Mouse (Mus musculus): ENCODE data around the gene A630095N17Rik. TPM values are rescaled to one million over a fixed set of nuclear protein-coding genes. Genes with fewer than 3 reads are reported as not detected.

Gene A630095N17Rik
- polyA plus RNA-seq, 1 experiment, result not detected

DNA sequence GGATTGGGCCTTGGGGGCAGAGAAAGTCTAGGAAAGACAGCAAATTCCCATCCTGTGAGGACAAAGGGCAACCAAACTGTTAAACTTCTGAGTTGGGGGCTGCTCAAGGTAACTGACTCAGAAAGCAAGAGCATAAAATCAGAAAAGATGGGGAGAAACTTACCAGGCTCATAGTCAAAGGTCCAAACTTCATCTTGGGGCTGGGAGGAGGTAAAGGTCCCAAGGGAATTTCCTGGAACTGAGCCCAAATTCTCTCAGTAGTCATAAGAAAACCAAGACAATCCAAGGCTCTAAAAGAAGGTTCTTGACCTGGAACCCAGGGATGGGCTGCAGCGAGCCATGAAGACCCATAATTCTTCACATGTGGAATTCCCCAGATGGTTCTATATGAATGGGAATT lies 30.7 kb downstream of the A630095N17Rik start:
- no peak overlapping the region for H3K4me3 ChIP-seq (ENCODE audit: insufficient read depth, low read length)
- no peak overlapping the region for H3K27ac ChIP-seq (ENCODE audit: insufficient read depth, low read depth, low read length)
- H3K4me1 ChIP-seq (ENCODE audit: control insufficient read depth, insufficient read depth, low read length), result no peaks in the 10 kb centered on the region
- TF ChIP-seq POLR2A (IDR thresholded peaks at IDR 0.05; ENCODE audit: borderline replicate concordance, low read depth, low read length), result no peak
- no peak for TF ChIP-seq CTCF (IDR thresholded peaks at IDR 0.05; ENCODE audit: low read depth, low read length)

DNA sequence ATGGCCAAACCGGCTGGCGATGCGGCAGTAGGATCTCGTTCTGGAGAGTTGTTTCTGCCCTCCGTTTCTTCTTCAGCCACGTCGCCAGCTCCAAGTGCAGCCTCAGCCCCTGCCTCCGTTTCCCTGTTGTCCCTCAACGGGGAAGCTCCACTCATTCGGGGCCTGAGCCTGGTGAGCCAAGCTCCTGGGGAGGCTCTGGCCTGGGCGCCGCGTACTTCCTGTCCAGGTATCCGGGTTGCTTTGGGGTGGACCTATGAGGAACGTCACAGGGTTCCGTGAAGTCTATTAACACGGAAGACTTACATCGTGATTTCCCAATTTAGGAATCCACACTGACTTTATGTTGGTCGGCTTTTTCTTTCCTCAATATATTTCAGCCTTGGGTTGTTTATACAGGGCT lies 39.5 kb downstream of the A630095N17Rik start:
- Histone ChIP-seq H3K4me3 (ENCODE audit: insufficient read depth, low read length) (peak overlapping the region; percentile 90), H3K4me1 (ENCODE audit: control insufficient read depth, insufficient read depth, low read length) (peaks cover 29% of the 10 kb centered on the region), H3K27ac (ENCODE audit: insufficient read depth, low read depth, low read length) (peak overlapping the region; percentile 89)
- TF ChIP-seq CTCF (IDR thresholded peaks at IDR 0.05; ENCODE audit: low read depth, low read length), result no peak
- TF ChIP-seq POLR2A (IDR thresholded peaks at IDR 0.05; ENCODE audit: borderline replicate concordance, low read depth, low read length), result no peak

DNA sequence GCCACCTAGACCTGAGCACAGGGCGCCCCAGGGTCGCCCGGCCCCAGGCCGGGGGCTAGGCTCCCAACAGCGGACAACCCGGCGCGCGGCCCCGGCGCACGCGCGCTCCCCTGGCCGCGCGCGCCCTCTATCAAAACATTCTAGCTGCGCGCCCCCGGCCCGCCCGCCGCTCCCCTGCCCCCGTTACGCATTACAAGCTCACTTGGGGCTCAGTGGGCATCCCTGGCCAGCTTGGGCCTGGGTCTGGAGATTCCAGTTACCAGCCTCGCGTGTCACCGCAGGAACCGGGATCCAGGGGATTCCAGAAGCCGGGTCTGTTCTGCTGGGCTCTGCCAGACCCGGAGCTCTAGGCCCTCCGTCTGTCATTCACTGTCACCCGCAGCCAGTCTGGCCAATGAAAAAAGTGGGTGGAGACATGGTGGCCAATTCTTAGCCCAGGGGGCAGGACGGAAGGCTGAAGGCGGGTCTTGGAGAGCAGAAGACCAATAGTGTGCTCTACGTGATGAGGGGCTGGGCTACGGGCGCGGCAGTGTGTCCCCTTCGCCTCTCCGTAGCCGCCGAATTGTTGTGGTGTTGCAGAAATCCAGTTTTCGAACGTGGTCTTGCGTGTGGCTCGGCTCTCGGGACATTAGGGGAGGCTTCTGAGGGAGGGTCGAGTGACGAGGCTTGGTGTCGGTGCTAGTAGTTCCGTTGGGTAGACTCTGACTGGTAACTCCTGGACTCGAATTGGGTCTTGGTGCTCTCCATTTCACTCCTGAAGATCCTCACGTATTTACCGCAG lies 40.1 kb downstream of the A630095N17Rik start, which contains the start of the genes Ankzf1 and Atg9a:
Gene Ankzf1, plus strand, starts transcription at position 530 of the 781 bp plus-strand sequence.
Gene Atg9a, minus strand, starts transcription at position 575 of the 781 bp plus-strand sequence.
- no peak for TF ChIP-seq CTCF (IDR thresholded peaks at IDR 0.05; ENCODE audit: low read depth, low read length)
- TF ChIP-seq POLR2A (IDR thresholded peaks at IDR 0.05; ENCODE audit: borderline replicate concordance, low read depth, low read length), result peak; percentile 79; the same call in 1 of the 2 replicates
- peaks cover 32% of the 10 kb centered on the region for H3K4me1 ChIP-seq (ENCODE audit: control insufficient read depth, insufficient read depth, low read length)

DNA sequence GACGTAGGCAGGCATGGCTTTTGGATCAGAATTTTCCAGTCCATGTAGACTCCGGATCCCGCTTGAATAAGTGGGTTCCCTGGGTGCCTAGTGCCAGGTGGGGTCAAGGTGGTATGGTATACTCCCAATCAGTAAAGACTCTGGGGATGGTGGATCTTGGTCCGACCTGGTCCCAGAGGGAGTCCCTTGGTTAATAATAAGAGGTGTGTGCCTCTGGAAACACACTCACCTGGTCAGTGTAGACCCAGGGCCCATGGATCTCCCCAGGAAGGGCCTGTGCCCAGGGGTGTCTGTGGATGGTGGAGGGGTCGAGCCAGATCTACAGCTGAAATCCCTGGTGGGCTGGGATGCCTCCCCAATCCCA lies 40.7 kb downstream of the A630095N17Rik start:
- peaks cover 32% of the 10 kb centered on the region for H3K4me1 ChIP-seq (ENCODE audit: control insufficient read depth, insufficient read depth, low read length)
- TF ChIP-seq CTCF (IDR thresholded peaks at IDR 0.05; ENCODE audit: low read depth, low read length) (no peak), POLR2A (IDR thresholded peaks at IDR 0.05; ENCODE audit: borderline replicate concordance, low read depth, low read length) (no peak)
- H3K4me3 ChIP-seq (ENCODE audit: insufficient read depth, low read length), result peak overlapping the region; percentile 76
- H3K27ac ChIP-seq (ENCODE audit: insufficient read depth, low read depth, low read length), result no peak overlapping the region

More for the DNA sequence above, 40.1 kb downstream of the A630095N17Rik start, which contains the start of the genes Ankzf1 and Atg9a:
- peak within 1 kb of the TSS; percentile 90 for H3K4me3 ChIP-seq (ENCODE audit: insufficient read depth, low read length)
- H3K27ac ChIP-seq (ENCODE audit: insufficient read depth, low read depth, low read length), result peak within 1 kb of the TSS; percentile 89

DNA sequence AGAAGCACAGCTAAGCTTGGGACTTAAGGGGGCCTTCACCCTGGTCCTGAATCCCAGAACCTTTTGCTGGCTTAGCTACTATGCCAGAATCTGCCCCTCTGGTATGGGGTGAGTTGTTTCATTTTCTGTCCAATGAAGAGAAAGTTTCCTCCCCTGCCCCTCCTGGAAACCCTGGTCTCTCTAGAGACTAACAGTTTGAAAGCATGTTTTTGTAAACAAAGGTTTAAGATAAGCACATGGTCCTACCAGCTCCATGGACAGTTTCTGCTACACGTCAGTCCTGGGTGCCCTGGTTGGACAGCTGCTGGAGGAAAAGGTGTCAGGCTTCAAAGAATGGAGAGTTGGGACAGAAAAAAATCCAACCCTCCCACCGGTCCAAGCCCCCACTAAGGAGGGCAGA lies 41.3 kb downstream of the A630095N17Rik start:
- H3K4me3 ChIP-seq (ENCODE audit: insufficient read depth, low read length), result no peak overlapping the region
- TF ChIP-seq CTCF (IDR thresholded peaks at IDR 0.05; ENCODE audit: low read depth, low read length) (no peak), POLR2A (IDR thresholded peaks at IDR 0.05; ENCODE audit: borderline replicate concordance, low read depth, low read length) (no peak)
- H3K27ac ChIP-seq (ENCODE audit: insufficient read depth, low read depth, low read length), result no peak overlapping the region
- peaks cover 32% of the 10 kb centered on the region for H3K4me1 ChIP-seq (ENCODE audit: control insufficient read depth, insufficient read depth, low read length)

DNA sequence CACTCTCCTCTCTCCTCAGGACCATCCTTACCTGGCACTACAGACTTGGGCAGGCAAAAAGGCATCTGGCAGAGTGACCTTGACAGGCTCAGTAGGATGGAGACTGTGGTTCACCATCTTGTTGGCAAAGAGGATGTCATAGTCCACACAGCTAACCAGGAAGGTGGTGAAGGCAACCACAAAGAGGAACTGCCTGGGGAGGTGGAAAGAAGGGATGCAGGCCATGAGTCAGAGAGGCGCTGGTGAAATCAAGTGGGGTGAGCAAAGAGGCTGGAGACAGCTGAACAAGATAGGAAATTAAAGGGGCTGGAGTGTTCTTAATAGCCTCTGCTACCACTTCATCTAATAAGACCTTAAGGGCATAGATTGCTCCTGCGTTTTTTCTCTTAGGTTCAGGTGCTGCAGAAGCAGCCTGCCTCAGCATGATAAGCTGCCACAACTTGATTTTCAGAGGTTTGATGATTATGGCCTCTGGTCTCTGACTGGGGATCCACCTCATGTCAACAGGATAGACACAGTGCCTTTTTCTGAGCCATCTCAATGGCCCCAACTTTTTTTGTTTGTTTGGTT lies 43.9 kb downstream of the A630095N17Rik start:
- Histone ChIP-seq H3K4me1 (ENCODE audit: control insufficient read depth, insufficient read depth, low read length) (peaks cover 32% of the 10 kb centered on the region), H3K4me3 (ENCODE audit: insufficient read depth, low read length) (no peak overlapping the region), H3K27ac (ENCODE audit: insufficient read depth, low read depth, low read length) (no peak overlapping the region)
- TF ChIP-seq CTCF (IDR thresholded peaks at IDR 0.05; ENCODE audit: low read depth, low read length) (no peak), POLR2A (IDR thresholded peaks at IDR 0.05; ENCODE audit: borderline replicate concordance, low read depth, low read length) (no peak)

DNA sequence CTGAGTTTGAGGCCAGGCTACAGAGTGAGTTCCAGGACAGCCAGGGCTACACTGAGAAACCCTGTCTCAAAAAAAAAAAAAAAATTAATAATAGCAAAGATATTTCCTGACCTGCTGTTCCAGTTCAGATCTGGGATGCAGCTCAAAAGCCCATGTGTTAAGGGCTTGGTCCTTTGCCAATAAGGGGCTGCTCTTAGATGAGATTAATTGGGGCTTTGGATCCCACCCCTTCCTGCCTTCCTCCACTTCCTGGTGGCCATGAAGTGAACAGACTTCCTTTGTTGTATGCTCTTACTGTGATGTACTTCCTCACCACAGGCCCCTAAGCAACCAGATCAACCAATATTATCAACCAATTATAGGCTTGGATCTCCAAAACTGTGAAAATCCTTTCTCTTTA lies 44.8 kb downstream of the A630095N17Rik start:
- TF ChIP-seq POLR2A (IDR thresholded peaks at IDR 0.05; ENCODE audit: borderline replicate concordance, low read depth, low read length) (no peak), CTCF (IDR thresholded peaks at IDR 0.05; ENCODE audit: low read depth, low read length) (no peak)
- peaks cover 32% of the 10 kb centered on the region for H3K4me1 ChIP-seq (ENCODE audit: control insufficient read depth, insufficient read depth, low read length)
- no peak overlapping the region for H3K27ac ChIP-seq (ENCODE audit: insufficient read depth, low read depth, low read length)

DNA sequence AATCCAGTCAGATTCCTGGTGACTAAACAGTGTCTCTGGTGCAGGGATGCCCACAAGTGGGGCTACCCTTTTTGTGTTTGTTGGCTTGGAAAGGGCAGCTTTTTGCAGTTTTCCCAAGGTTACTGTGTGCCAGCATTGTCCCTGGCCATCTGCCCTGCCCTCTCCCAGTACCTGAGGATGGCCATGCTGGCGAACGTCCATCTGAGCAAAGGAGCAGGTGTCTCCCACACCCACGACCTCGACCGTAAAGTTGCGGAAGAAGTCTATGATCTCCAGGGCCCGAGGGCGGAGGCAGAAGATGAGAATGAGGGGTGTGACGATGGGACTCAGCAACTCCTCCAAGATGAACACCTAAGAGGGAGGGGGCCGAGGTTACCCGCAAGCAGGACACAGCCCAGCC lies 46.4 kb downstream of the A630095N17Rik start:
- peaks cover 25% of the 10 kb centered on the region for H3K4me1 ChIP-seq (ENCODE audit: control insufficient read depth, insufficient read depth, low read length)
- no peak for TF ChIP-seq POLR2A (IDR thresholded peaks at IDR 0.05; ENCODE audit: borderline replicate concordance, low read depth, low read length)
- TF ChIP-seq CTCF (IDR thresholded peaks at IDR 0.05; ENCODE audit: low read depth, low read length), result no peak
- no peak overlapping the region for H3K4me3 ChIP-seq (ENCODE audit: insufficient read depth, low read length)
- no peak overlapping the region for H3K27ac ChIP-seq (ENCODE audit: insufficient read depth, low read depth, low read length)

More for the DNA sequence above, 44.8 kb downstream of the A630095N17Rik start:
- H3K4me3 ChIP-seq (ENCODE audit: insufficient read depth, low read length), result no peak overlapping the region

DNA sequence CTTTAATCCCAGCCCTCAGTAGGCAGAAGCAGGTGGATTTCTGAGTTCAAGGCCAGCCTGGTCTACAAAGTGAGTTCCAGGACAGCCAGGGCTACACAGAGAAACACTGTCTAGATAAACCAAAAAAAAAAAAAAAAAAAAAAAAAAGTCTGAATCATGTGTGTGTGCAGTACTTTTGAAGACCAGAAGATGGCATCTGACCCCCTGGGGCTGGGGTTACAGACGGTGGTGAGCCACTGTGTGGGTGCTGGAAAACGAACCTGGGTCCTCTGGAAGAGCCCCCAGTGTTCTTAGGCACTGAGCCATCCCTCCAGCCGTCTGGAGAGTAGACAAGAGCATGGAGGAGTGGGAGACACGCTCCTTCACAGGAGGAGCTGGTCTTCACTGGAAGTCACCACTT lies 49.7 kb downstream of the A630095N17Rik start:
- TF ChIP-seq POLR2A (IDR thresholded peaks at IDR 0.05; ENCODE audit: borderline replicate concordance, low read depth, low read length), result no peak
- TF ChIP-seq CTCF (IDR thresholded peaks at IDR 0.05; ENCODE audit: low read depth, low read length), result 0 out of 2 replicates have a peak, but pooled peaks have one; percentile 11
- H3K4me3 ChIP-seq (ENCODE audit: insufficient read depth, low read length), result no peak overlapping the region
- H3K4me1 ChIP-seq (ENCODE audit: control insufficient read depth, insufficient read depth, low read length), result peaks cover 7% of the 10 kb centered on the region; the same call in 1 of the 2 replicates
- no peak overlapping the region for H3K27ac ChIP-seq (ENCODE audit: insufficient read depth, low read depth, low read length)

DNA sequence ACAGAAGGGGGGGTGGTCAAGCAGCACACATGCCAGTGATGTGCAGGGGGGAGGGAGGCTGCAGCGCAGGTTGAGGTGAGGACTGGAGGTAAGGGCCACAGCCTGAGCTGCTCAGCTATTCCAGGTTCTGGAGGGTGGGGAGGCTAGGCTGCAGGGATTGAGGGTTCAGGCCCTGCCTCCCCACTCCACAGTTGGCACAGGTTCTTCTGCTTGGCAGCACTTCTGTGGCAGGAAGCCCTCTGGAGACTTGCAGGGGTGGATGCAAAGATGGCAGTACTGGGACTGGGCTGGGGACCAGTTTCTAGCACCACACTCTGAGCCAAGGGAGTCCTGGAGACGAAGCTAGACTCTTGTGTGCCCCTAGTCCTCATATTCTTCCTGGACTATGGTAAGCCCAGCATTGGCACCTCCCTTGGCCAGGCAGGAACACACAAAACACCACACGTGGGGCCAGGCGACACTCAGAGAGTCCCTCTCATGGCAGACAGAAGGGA lies 50.5 kb downstream of the A630095N17Rik start:
- H3K4me1 ChIP-seq (ENCODE audit: control insufficient read depth, insufficient read depth, low read length), result peaks cover 5% of the 10 kb centered on the region; the same call in 1 of the 2 replicates
- no peak overlapping the region for H3K4me3 ChIP-seq (ENCODE audit: insufficient read depth, low read length)
- H3K27ac ChIP-seq (ENCODE audit: insufficient read depth, low read depth, low read length), result no peak overlapping the region
- TF ChIP-seq POLR2A (IDR thresholded peaks at IDR 0.05; ENCODE audit: borderline replicate concordance, low read depth, low read length) (no peak), CTCF (IDR thresholded peaks at IDR 0.05; ENCODE audit: low read depth, low read length) (no peak)

Data from bone marrow macrophage, adult 2 months (primary cell).